Mouse (Mus musculus) liver, adult 2 months (tissue): ENCODE results near the gene Ap4s1.

Experiments used
- CTCF ChIP-seq: fragments of 200-500 bp; IDR thresholded peaks from 2 replicates; pipeline ENCODE4 v1.5.1; 2011; ENCODE audit warnings: low read depth, low read length, control low read depth
- POLR2A ChIP-seq: fragments of 200-500 bp; IDR thresholded peaks from 2 replicates; pipeline ENCODE4 v1.6.1; 2011; ENCODE audit warnings: low read length, control low read depth; ENCODE audit not compliant: insufficient read depth; ENCODE audit errors: extremely low read depth

GRCm38 (mm10) chr12:51736381-51736780 is 45.5 kb downstream of the Ap4s1 start:
- TF ChIP-seq POLR2A = no peak
- TF ChIP-seq CTCF = no peak
